Mouse (Mus musculus) gastrocnemius, postnatal 4 days (tissue): ENCODE measurements around the gene Veph1. TPM values are rescaled to one million over a fixed set of nuclear protein-coding genes. Genes with fewer than 3 reads are reported as not detected.
"Not testable (repeated sequence)": the region's sequence is repeated elsewhere in the genome, so short reads cannot be mapped to it uniquely, and the experiment has no call there.

ENCODE experiments used
- DNase-seq, 2 experiments: peaks; one replicate each; pipeline ENCODE4 v3.0.0; 2021 to 2022; ENCODE audit warnings: low spot score in 2 of 2, mixed read lengths in 2 of 2
- long read RNA-seq, 2 experiments: library from polyadenylated mRNA; stranded (forward); transcript quantifications; one replicate each; pipeline ENCODE4 v2.0.0; 2021
- total RNA-seq, 2 experiments: library from RNA; stranded (reverse); gene quantifications; 2 replicates each; pipeline ENCODE4 v1.2.3; 2021

Veph1 gene
- total RNA-seq: under 1 TPM in 1 of 2 experiments, not detected in 1; 0.05 TPM
- long read RNA-seq, experiment 1, partial matches to known transcripts: 0 of 11 reads
- long read RNA-seq, experiment 1, other reads (novel, unspliced or antisense): 11 of 11 reads
- long read RNA-seq, experiment 2, partial matches to known transcripts: 0 of 6 reads
- long read RNA-seq, experiment 2, other reads (novel, unspliced or antisense): 6 of 6 reads

- DNase-seq: peak; percentile 11 to 17
These were observed at the start of gene Veph1 for GRCm38 (mm10) chr3:66296545-66296944. Veph1 (minus strand) TSS chr3:66296837.

- DNase-seq: no peak
These were observed 44.1 kb upstream of the Veph1 start for GRCm38 (mm10) chr3:66340742-66341141.

- DNase-seq: no peak
These were observed 35.7 kb upstream of the Veph1 start for GRCm38 (mm10) chr3:66332401-66332729.

- peak; percentile 35 to 60 for DNase-seq
These were observed 35.2 kb upstream of the Veph1 start for GRCm38 (mm10) chr3:66331592-66332400.

- DNase-seq: no peak
These were observed 34.4 kb upstream of the Veph1 start for GRCm38 (mm10) chr3:66330896-66331579.

GRCm38 (mm10) chr3:66325962-66326834, 29.6 kb upstream of the Veph1 start:
- DNase-seq: no peak

- no peak for DNase-seq
These were observed 28.9 kb upstream of the Veph1 start for GRCm38 (mm10) chr3:66325486-66325951.

GRCm38 (mm10) chr3:66314793-66315715, 18.4 kb upstream of the Veph1 start:
- no peak for DNase-seq

- no peak for DNase-seq
These were observed 13.9 kb upstream of the Veph1 start for GRCm38 (mm10) chr3:66310586-66310985.

GRCm38 (mm10) chr3:66309531-66309930, 12.9 kb upstream of the Veph1 start:
- DNase-seq: no peak

- DNase-seq: no peak
These were observed 1.4 kb downstream of the Veph1 start for GRCm38 (mm10) chr3:66295236-66295635.

- no peak for DNase-seq
These were observed 1.9 kb downstream of the Veph1 start for GRCm38 (mm10) chr3:66294729-66295128.

- DNase-seq: peak; percentile 23 to 43
These were observed 4.2 kb downstream of the Veph1 start for GRCm38 (mm10) chr3:66292356-66292946.

GRCm38 (mm10) chr3:66263270-66263669, 33.4 kb downstream of the Veph1 start:
- no peak for DNase-seq

GRCm38 (mm10) chr3:66262319-66262718, 34.3 kb downstream of the Veph1 start:
- DNase-seq: peak in 1 of 2 experiments; percentile 18

GRCm38 (mm10) chr3:66254504-66255105, 42.0 kb downstream of the Veph1 start:
- DNase-seq: no peak

- no peak for DNase-seq
These were observed 44.8 kb downstream of the Veph1 start for GRCm38 (mm10) chr3:66251842-66252241.

GRCm38 (mm10) chr3:66240476-66240875, 56.2 kb downstream of the Veph1 start:
- DNase-seq: no peak

- DNase-seq: not testable (repeated sequence)
These were observed 60.3 kb downstream of the Veph1 start for GRCm38 (mm10) chr3:66236234-66236871.
